Mouse (Mus musculus) heart, embryonic 10.5 days (tissue): ENCODE results near the gene Mat2a. TPM values are rescaled to one million over a fixed set of nuclear protein-coding genes. Genes with fewer than 3 reads are reported as not detected.
"Not testable (repeated sequence)": the region's sequence is repeated elsewhere in the genome, so short reads cannot be mapped to it uniquely, and the experiment has no call there.

Experiments
- DNase-seq: peaks from one replicate; pipeline ENCODE4 v3.0.0-alpha.2; 2017; ENCODE audit warnings: low spot score
- H3K27ac ChIP-seq: fragments of 300-500 bp; sonication (generic); 2 replicates; pipeline ENCODE4 v1.5.1; 2016; ENCODE audit warnings: mild to moderate bottlenecking
- H3K27me3 ChIP-seq: fragments of 300-500 bp; sonication (generic); 2 replicates; pipeline ENCODE4 v1.6.1; 2016; ENCODE audit warnings: mild to moderate bottlenecking; ENCODE audit not compliant: poor library complexity, insufficient read depth, severe bottlenecking
- H3K36me3 ChIP-seq: fragments of 300-500 bp; sonication (generic); 2 replicates; pipeline ENCODE4 v1.6.1; 2016; ENCODE audit warnings: mild to moderate bottlenecking, moderate library complexity
- H3K4me1 ChIP-seq: fragments of 300-500 bp; sonication (generic); 2 replicates; pipeline ENCODE4 v1.6.1; 2016; ENCODE audit warnings: mild to moderate bottlenecking
- H3K4me3 ChIP-seq: fragments of 300-500 bp; sonication (generic); 2 replicates; pipeline ENCODE4 v1.5.1; 2016; ENCODE audit warnings: mild to moderate bottlenecking, moderate library complexity
- H3K9me3 ChIP-seq: fragments of 300-500 bp; sonication (generic); 2 replicates; pipeline ENCODE4 v1.6.1; 2016; ENCODE audit warnings: mild to moderate bottlenecking, moderate library complexity
- WGBS: fragments of 180-500 bp; shearing (Covaris S2); methylation state at CpG from one replicate; pipeline ENCODE4 v1.1.7; 2016; 5-methylcytosine and 5-hydroxymethylcytosine counted together
- polyA plus RNA-seq: library from polyadenylated mRNA; unstranded; fragments of >200 nt; fragmentation: Nextera tagmentation; extraction: Ambion mirVana; gene quantifications from 2 replicates; pipeline ENCODE4 v1.2.1, GENCODE M21; 2016

Gene Mat2a
- polyA plus RNA-seq: 353 and 387 TPM in 2 replicates

DNA sequence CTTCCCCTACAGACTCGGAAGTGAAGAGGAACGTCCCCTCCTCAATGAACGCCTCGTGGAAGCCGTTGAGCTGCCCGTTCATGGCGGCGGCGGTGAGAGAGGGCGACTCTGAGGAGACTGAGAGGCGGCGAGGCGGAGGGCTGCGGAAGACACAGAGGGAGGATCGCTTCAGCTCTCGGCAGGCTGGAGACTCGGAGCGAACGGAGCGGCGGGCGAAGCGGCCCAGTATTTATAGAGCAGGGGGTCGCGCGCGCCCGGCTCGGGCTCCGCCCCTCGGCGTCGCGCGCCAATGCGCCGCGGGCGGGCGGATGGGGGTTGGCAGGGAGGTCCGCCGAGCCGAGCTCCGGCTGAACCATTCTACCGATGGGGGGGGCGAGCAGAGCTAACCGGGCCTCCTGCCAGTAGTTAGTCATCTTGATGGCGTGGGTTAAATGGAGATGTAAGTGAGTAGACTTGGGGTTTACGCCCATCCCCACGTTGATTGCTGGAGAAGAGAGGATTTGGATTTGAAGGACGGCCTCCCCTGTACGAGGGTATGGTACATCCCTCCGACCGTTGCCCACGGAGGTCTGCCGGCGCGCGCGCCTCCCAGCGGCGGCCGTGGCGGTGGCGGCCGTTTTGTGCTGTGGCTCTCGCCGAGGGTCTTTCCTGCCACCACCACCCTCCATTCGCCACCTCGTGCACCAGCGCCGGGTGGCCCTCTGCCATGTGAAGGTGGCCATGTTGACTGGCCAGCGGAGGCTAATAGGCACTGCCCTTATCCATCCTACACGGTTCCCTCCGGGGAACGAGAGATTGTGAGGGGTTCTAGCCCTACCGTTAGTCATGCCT, at the start of gene Mat2a:
Mat2a (minus strand) TSS at position 204 of the 831 bp plus-strand sequence.
- DNase-seq: peak; percentile 95
- peaks cover 21% of the 10 kb centered on the region for H3K4me1 ChIP-seq
- peaks cover 30% of the 10 kb centered on the region for H3K36me3 ChIP-seq
- H3K27me3 ChIP-seq: no peaks in the 10 kb centered on the region
- peak within 1 kb of the TSS; percentile 91 for H3K4me3 ChIP-seq
- H3K27ac ChIP-seq: peak within 1 kb of the TSS; percentile 100
- under 1% methylated on average over 77 of the region's 77 CpGs for WGBS
- no peaks in the 10 kb centered on the region for H3K9me3 ChIP-seq

DNA sequence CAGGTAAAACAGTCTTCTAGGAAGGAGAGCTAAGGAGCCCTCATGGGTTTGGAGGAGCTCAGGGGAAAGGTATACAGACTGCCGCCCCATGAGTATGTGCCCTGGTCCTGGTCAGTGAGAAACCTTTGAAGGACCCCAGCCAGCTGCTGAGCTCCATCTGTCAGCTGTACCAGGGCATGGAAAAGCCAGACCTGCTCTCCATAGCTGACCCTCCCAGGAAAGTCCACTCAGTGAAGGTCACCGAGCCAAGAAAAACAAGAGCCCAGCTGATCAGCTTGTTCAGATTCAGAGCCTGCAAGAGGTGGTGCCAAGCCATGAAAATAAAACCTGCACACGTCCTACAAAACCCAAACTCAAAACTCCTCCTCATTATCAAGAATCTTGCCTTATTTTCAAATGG, 49.5 kb upstream of the Mat2a start:
- DNase-seq: peak; percentile 79
- 34% methylated on average over 3 of the region's 3 CpGs for WGBS
- Histone ChIP-seq H3K9me3 (no peaks in the 10 kb centered on the region), H3K36me3 (no peaks in the 10 kb centered on the region), H3K27ac (peak overlapping the region; percentile 81), H3K27me3 (no peaks in the 10 kb centered on the region), H3K4me3 (no peak overlapping the region), H3K4me1 (peaks cover 41% of the 10 kb centered on the region)

DNA sequence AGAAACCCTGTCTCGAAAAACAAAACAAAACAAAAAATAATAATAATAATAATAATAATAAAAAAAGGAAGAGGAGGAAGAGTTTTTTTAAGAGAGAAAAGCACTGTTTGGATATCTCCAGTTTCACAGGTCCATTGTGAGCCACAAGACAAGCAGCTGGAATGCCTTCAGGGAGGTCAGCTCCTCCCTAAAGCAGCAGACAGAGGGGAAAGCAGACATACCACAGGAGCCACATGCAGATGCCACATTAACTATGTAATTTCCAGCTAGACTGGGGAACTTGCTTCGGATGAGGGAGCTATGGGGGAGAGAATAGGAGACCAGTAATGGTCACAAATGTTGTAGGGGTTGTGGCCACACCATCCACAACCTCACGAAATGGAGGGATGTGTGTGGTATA, 47.9 kb upstream of the Mat2a start:
- H3K36me3 ChIP-seq: no peaks in the 10 kb centered on the region
- H3K27me3 ChIP-seq: no peaks in the 10 kb centered on the region
- peaks cover 32% of the 10 kb centered on the region for H3K4me1 ChIP-seq
- no peak overlapping the region for H3K4me3 ChIP-seq
- 52% methylated on average over 3 of the region's 3 CpGs for WGBS
- no peaks in the 10 kb centered on the region for H3K9me3 ChIP-seq
- H3K27ac ChIP-seq: no peak overlapping the region
- no peak for DNase-seq

DNA sequence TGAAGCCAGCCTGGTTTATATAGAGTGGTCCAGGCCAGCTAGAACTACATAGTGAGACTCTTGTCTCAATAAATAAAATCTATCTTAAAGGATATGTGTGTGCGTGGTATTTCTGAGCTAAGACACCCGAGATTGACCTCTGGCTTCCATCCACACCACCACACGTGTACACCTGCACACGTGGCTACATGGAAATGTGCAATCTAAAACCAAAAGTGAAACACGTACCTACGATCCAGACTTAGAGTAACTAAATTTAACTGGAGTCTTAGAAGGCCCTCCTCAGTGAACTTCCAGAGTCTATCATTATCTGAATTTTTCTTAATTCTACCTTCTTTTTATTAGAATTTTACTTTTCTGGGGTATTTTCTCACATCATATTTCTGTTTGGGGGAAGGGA, 46.9 kb upstream of the Mat2a start:
- Histone ChIP-seq H3K9me3 (no peaks in the 10 kb centered on the region), H3K36me3 (no peaks in the 10 kb centered on the region), H3K4me3 (no peak overlapping the region), H3K27me3 (no peaks in the 10 kb centered on the region), H3K27ac (no peak overlapping the region), H3K4me1 (peaks cover 30% of the 10 kb centered on the region)
- WGBS: 84% methylated on average over 6 of the region's 6 CpGs
- no peak for DNase-seq

DNA sequence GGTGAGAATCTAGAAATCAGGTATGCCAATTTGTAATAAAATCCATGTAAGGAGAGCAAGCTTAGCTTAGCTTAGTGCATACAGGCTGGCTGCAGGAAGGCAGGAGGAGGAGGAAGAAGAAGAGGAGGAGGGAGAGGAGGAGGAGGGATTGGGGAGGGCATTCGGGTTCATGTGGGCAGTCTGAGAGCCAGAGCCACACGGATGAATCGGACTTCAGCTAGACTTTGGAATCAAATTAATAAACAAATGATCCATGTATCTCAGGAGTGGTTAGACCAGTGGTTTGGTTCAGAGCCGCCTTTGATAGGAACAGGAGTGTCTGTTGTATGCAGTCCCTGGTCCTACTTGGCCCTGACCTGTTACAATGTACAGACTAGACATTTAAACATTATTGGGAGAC, 45.5 kb upstream of the Mat2a start:
- Histone ChIP-seq H3K27me3 (no peaks in the 10 kb centered on the region), H3K4me3 (no peak overlapping the region), H3K27ac (no peak overlapping the region), H3K36me3 (no peaks in the 10 kb centered on the region), H3K4me1 (peaks cover 22% of the 10 kb centered on the region), H3K9me3 (no peaks in the 10 kb centered on the region)
- DNase-seq: no peak
- WGBS: 80% methylated on average over 4 of the region's 4 CpGs

DNA sequence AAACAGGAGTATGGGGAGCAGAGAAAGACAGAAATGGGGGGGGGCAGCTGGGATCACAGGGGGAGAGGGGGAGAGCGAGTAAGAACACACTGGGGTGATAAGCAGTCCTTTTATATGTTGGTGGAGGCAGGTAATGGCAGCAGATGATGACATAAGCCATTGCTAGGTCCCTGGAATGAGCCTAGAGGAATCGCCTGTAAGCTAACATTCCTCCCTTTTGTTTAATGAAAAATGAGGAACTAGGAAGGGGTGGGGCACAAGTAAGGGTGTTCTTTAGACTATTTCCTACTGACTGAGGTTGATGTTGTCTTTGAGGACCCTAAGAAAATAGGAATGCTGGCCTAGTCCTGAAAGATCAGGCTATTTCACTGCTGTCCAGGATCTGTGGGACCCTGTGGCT, 42.8 kb upstream of the Mat2a start:
- Histone ChIP-seq H3K4me3 (no peak overlapping the region), H3K27me3 (no peaks in the 10 kb centered on the region), H3K4me1 (no peaks in the 10 kb centered on the region), H3K27ac (no peak overlapping the region), H3K36me3 (no peaks in the 10 kb centered on the region), H3K9me3 (no peaks in the 10 kb centered on the region)
- WGBS: 74% methylated on average over 2 of the region's 2 CpGs
- DNase-seq: no peak

DNA sequence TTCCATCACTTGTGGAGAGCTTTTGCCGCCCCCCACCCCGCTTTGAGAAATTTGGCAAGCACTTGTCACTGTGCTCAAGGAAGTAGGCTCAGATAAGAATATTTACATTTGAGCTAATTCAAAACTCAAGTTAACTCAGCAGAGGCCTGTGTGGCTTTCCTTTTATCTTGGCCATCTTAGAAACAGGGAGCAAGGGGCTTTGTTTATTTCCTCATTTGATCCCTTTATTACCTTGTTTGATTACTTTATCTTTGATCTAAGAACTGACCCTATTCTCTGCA, 41.0 kb upstream of the Mat2a start:
- WGBS: 62% methylated on average over 2 of the region's 2 CpGs
- Histone ChIP-seq H3K4me3 (no peak overlapping the region), H3K4me1 (no peaks in the 10 kb centered on the region), H3K27me3 (no peaks in the 10 kb centered on the region), H3K27ac (no peak overlapping the region), H3K36me3 (no peaks in the 10 kb centered on the region), H3K9me3 (no peaks in the 10 kb centered on the region)
- DNase-seq: no peak

DNA sequence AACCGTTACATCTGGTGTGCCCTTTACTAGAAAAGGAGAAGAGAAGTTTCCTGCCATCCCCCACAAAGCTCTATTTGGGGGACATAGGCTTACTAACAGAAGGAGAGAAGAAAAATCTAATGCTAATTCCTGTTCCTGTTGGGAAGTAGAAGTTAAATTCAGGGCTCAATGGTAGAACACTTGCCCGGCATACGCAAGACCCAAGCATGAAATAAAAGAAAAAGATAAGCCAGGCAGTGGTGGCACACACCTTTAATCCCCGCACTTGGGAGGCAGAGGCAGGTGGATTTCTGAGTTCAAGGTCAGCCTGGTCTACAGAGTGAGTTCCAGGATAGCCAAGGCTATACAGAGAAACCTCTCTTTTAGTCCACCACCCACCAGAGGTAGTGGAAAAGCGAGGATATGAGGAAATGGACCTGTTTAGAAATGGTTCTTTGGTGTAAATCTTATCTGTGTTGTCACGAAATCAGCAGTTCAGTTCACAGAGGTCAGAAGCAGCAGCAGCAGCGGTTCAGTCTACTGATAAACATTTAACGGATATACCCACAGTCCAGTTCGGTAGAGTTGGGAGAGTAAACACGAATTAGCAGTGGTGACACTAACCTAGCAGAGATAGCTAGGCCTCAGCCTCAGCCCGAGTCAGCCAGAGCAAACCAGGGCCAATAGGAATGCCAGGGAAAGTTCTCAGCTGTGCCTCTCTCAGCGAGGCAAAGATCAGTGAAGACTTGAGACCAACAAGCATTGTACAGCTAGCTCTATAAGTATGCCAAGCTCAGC, 40.5 kb upstream of the Mat2a start:
- H3K4me3 ChIP-seq: no peak overlapping the region
- WGBS: 77% methylated on average over 12 of the region's 12 CpGs
- no peaks in the 10 kb centered on the region for H3K27me3 ChIP-seq
- DNase-seq: no peak
- H3K27ac ChIP-seq: no peak overlapping the region
- H3K36me3 ChIP-seq: no peaks in the 10 kb centered on the region
- H3K9me3 ChIP-seq: no peaks in the 10 kb centered on the region
- no peaks in the 10 kb centered on the region for H3K4me1 ChIP-seq

DNA sequence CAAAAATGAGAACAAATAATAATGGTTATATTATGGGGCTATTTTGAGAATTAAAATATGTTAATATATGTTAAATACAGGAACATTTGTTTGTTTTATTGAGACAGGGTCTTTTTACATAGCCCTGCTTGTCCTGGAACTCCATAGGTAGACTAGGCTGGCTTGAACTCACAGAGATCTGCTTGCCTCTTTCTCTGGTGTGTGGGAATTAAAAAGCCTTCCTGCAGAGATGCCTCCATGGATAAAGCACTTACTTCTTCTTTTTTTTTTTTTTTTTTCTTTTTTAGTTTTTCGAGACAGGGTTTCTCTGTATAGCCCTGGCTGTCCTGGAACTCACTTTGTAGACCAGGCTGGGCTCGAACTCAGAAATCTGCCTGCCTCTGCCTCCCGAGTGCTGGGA, 39.3 kb upstream of the Mat2a start:
- not testable (repeated sequence) for H3K4me1 ChIP-seq, H3K27me3 ChIP-seq, H3K4me3 ChIP-seq, DNase-seq, H3K27ac ChIP-seq, H3K9me3 ChIP-seq, H3K36me3 ChIP-seq
- 82% methylated on average over 3 of the region's 3 CpGs for WGBS

DNA sequence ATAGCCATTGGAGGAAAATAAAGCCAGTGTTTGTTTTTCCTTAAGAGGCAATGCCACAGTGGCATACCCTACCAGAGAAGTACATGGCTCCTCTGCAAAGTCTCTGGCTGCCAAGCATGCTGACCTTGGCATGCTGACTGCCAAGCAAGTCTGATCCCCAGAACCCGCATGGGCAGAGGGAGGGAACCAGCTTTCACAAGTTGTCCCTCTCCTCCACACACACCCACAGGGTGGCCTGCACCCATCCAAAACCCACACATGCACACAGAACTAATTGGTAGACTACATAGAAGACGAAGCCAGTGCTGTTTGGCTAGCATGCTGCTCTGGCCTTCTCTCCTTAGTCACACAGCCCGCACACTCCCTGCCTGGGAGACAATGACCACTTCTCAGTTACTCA, 38.3 kb upstream of the Mat2a start:
- Histone ChIP-seq H3K27ac (no peak overlapping the region), H3K9me3 (no peaks in the 10 kb centered on the region), H3K27me3 (no peaks in the 10 kb centered on the region), H3K4me3 (no peak overlapping the region), H3K4me1 (peaks cover 9% of the 10 kb centered on the region), H3K36me3 (no peaks in the 10 kb centered on the region)
- no peak for DNase-seq
- 89% methylated on average over 3 of the region's 3 CpGs for WGBS

DNA sequence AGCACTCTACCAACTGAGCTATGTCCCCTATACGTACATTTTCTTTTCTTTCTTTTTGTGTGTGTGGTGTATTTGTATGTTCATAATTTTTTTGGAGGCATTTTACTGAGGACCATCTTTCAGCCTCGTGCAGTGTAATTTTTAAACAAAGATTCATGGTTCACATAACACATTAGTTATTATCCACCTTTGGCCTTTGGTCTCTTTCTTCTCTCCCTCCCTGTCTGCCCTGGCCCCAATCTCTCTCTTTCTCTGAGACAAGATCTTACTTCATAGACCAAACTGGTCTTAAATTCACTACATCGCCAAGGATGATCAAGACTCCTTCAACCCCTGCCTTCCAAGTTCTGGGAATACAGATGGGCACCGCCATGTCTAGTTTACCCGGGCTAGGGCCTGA, 37.5 kb upstream of the Mat2a start:
- Histone ChIP-seq H3K9me3 (no peaks in the 10 kb centered on the region), H3K27ac (no peak overlapping the region), H3K4me3 (no peak overlapping the region), H3K27me3 (no peaks in the 10 kb centered on the region), H3K4me1 (peaks cover 9% of the 10 kb centered on the region), H3K36me3 (no peaks in the 10 kb centered on the region)
- DNase-seq: no peak
- WGBS: 82% methylated on average over 5 of the region's 5 CpGs

DNA sequence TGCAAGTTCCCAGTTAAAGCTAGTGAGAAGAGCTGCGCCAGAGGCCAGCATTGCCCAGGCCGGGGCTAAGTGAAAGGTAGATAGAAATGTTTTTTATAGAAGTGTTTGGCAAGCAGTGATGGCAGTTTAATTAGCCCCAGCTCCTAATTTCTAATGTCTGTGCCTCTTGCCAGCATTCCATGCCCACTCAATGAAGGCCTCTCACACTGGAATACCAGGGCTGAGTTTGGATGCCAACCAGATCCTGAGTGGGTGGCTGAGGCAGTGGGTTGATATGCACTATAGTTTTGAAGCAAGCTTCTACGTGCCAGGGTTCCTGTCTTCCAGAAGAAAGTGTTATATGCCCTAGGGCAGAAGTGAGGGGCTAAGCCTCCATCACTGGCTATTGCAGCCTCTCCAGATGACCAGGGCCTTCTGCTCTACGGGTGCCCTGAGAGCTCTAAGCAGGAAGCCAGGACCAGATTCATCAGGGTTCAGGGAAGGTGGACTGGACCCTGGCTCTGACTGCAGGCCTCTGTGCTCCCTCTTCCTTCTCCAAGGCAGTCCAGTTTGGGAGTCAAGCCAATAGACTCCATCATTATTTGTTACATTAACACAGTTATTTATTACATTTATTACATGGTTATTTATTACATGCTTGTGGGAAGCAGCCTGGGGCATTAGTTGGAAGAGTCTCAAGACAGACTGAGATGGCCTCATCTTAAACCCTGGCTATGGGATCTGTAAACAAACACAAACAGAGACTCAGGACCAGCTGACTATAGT, 36.0 kb upstream of the Mat2a start:
- Histone ChIP-seq H3K36me3 (no peaks in the 10 kb centered on the region), H3K27ac (no peak overlapping the region), H3K9me3 (no peaks in the 10 kb centered on the region), H3K4me3 (no peak overlapping the region), H3K4me1 (peaks cover 9% of the 10 kb centered on the region), H3K27me3 (no peaks in the 10 kb centered on the region)
- WGBS: 84% methylated on average over 4 of the region's 4 CpGs
- DNase-seq: no peak
